Mouse (Mus musculus) forebrain, embryonic 12.5 days (tissue): ENCODE measurements around the gene Crct1. TPM values are rescaled to one million over a fixed set of nuclear protein-coding genes. Genes with fewer than 3 reads are reported as not detected.
A peak's percentile ranks its signal among the peaks of the same experiment; 100 is the strongest.

Experiments used
- ATAC-seq: fragments of 200-750 bp; cut with Nextera tagmentation; 2 replicates; pipeline ENCODE4 v1.8.0; 2017; ENCODE audit warnings: moderate TSS enrichment; ENCODE audit not compliant: low FRiP score
- H3K27ac ChIP-seq: fragments of 300-500 bp; sonication (generic); 2 replicates; pipeline ENCODE4 v1.5.1; 2016; ENCODE audit warnings: mild to moderate bottlenecking
- H3K27me3 ChIP-seq: fragments of 300-500 bp; sonication (generic); 2 replicates; pipeline ENCODE4 v1.6.1; 2016; ENCODE audit warnings: mild to moderate bottlenecking
- H3K36me3 ChIP-seq: fragments of 300-500 bp; sonication (generic); replicated peaks from 2 replicates; pipeline ENCODE4 v1.6.1; 2016; ENCODE audit warnings: mild to moderate bottlenecking
- H3K4me1 ChIP-seq: fragments of 300-500 bp; sonication (generic); 2 replicates; pipeline ENCODE4 v1.6.1; 2016
- H3K4me2 ChIP-seq: fragments of 300-500 bp; sonication (generic); 2 replicates; pipeline ENCODE4 v1.6.1; 2016; ENCODE audit warnings: mild to moderate bottlenecking, moderate library complexity
- H3K4me3 ChIP-seq: fragments of 300-500 bp; sonication (generic); replicated peaks from 2 replicates; pipeline ENCODE4 v1.5.1; 2016; ENCODE audit warnings: mild to moderate bottlenecking
- H3K9ac ChIP-seq: fragments of 300-500 bp; sonication (generic); 2 replicates; pipeline ENCODE4 v1.6.1; 2016; ENCODE audit warnings: mild to moderate bottlenecking
- H3K9me3 ChIP-seq: fragments of 300-500 bp; sonication (generic); 2 replicates; pipeline ENCODE4 v1.6.1; 2016
- WGBS: fragments of 180-500 bp; shearing (Covaris S2); methylation state at CpG from one replicate; pipeline ENCODE4 v1.1.7; 2016; 5-methylcytosine and 5-hydroxymethylcytosine counted together
- polyA plus RNA-seq: library from polyadenylated mRNA; unstranded; fragments of >200 nt; fragmentation: Nextera tagmentation; extraction: Ambion mirVana; gene quantifications from 2 replicates; pipeline ENCODE4 v1.2.1, GENCODE M21; 2016

The Crct1 gene
- polyA plus RNA-seq, 1 experiment from 2014 or later: not detected

DNA sequence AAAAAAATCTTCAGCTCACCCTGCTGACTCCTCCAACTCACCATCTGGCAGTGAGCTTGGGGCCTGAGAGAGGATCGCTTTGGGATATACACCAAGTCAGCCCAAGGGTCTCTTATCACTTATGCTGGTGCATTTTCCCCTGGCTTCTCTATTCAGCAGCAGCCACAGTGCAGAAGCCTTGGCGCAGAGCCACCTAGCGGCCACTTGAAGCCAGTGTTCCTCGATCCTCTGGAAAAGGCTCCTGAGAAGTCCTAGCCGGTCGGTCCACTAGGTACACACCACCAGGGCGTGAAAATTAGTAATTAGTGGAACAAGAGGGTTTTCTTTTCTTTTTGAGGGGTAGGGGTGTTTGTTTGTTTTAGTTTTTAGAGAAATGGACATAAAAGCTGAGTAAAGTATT is 16.8 kb downstream of the Crct1 start:
- peak; percentile 89 for ATAC-seq
- WGBS: 3% methylated on average over 7 of the region's 7 CpGs
- no peaks in the 10 kb centered on the region for H3K36me3 ChIP-seq

DNA sequence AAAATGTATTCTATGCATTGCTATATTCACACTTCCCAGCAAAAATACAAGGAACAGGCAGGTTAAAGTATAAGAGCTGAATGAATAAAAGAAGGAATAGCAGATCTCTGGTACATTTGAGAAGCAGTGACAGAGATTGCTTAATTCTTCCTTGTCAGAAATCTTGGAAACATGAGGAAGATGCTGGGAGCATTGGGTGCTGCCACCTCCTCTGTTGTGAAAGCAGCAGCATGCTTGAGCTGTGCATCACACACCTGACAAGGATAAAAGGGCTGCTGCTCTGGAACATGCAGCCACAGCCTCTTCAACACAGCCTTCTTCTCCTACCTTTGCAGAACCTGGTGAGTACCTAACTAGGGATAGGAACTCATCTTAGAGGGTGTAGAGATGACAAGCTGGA is 23.6 kb downstream of the Crct1 start, which contains the start of gene Lce3f:
Lce3f (plus strand) TSS at position 301 of the 400 bp plus-strand sequence.
- Histone ChIP-seq H3K9ac (no peak within 1 kb of the TSS), H3K4me1 (no peaks in the 10 kb centered on the region), H3K4me2 (no peak within 1 kb of the TSS), H3K9me3 (no peaks in the 10 kb centered on the region), H3K27ac (no peak within 1 kb of the TSS), H3K36me3 (no peaks in the 10 kb centered on the region), H3K4me3 (no peak within 1 kb of the TSS), H3K27me3 (no peaks in the 10 kb centered on the region)
- no peak for ATAC-seq

More for the DNA sequence above, 16.8 kb downstream of the Crct1 start:
- Histone ChIP-seq H3K9ac (no peak overlapping the region), H3K27ac (no peak overlapping the region), H3K4me2 (no peak overlapping the region), H3K4me3 (no peak overlapping the region), H3K9me3 (no peaks in the 10 kb centered on the region), H3K4me1 (no peaks in the 10 kb centered on the region), H3K27me3 (no peaks in the 10 kb centered on the region)

DNA sequence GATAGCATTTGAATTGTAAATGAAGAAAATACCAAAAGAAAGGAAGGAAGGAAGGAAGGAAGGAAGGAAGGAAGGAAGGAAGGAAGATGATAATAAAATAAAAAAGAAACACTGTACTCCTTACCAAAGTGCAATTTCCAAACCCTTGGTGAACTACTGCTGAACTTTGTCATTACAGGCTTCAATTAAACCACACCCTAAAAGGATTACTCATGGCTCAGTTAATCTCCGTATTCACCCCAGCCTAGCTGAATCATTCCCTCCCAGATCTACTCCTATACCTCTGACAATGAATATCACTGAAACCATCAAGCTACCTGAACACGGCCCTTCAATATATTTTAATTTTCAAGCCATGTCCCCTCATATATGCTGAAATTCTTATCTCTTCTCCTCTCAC is 37.0 kb downstream of the Crct1 start:
- Histone ChIP-seq H3K27me3 (no peaks in the 10 kb centered on the region), H3K4me3 (no peak overlapping the region), H3K4me2 (no peak overlapping the region), H3K36me3 (no peaks in the 10 kb centered on the region), H3K9ac (no peak overlapping the region), H3K27ac (no peak overlapping the region), H3K9me3 (no peaks in the 10 kb centered on the region), H3K4me1 (no peaks in the 10 kb centered on the region)
- no peak for ATAC-seq
- 70% methylated on average over 2 of the region's 2 CpGs for WGBS

DNA sequence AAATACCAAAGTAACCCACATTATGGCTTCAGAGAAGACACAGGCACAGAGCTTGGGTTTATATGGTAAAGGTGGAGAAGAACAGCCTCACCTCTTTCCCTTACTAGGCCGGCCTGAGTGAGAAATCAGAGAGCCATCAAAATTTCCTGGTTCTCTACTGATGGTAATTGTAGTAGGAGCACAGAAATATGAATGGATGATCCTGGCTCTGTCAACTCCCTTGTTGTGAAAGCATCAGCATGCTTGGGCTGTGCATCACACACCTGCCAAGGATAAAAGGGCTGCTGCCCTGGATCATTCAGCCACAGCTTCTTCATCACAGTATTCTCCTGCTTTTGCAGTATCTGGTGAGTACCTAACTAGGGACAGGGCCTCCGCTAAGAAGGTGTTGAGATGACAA is 48.7 kb downstream of the Crct1 start, which contains the start of gene Lce3e:
Lce3e (plus strand) TSS at position 301 of the 400 bp plus-strand sequence.
- H3K27ac ChIP-seq: no peak within 1 kb of the TSS
- WGBS: 95% methylated on average over 2 of the region's 2 CpGs
- H3K27me3 ChIP-seq: no peaks in the 10 kb centered on the region
- H3K9me3 ChIP-seq: no peaks in the 10 kb centered on the region
- no peak within 1 kb of the TSS for H3K9ac ChIP-seq
- ATAC-seq: no peak
- H3K4me1 ChIP-seq: no peaks in the 10 kb centered on the region
- no peaks in the 10 kb centered on the region for H3K36me3 ChIP-seq
- H3K4me2 ChIP-seq: no peak within 1 kb of the TSS
- no peak within 1 kb of the TSS for H3K4me3 ChIP-seq

Other genes with a start within 250 kb of the Crct1 start
- gene Lce1i, start 236.8 kb downstream of the Crct1 start, polyA plus RNA-seq: not detected in 2 replicates
- gene Lce1j, start 225.2 kb downstream of the Crct1 start, polyA plus RNA-seq: not detected in 2 replicates
- not detected in 2 replicates for gene Lce1k, start 207.8 kb downstream of the Crct1 start, polyA plus RNA-seq
- gene Kprp, start 188.4 kb downstream of the Crct1 start, polyA plus RNA-seq: not detected in 2 replicates
- not detected in 2 replicates for gene Lce1l, start 164.4 kb downstream of the Crct1 start, polyA plus RNA-seq
- not detected in 2 replicates for gene 2310050C09Rik, start 145.5 kb downstream of the Crct1 start, polyA plus RNA-seq
- not detected in 2 replicates for gene Lce3a, start 89.5 kb downstream of the Crct1 start, polyA plus RNA-seq
- gene Lce3b, start 82.7 kb downstream of the Crct1 start, polyA plus RNA-seq: not detected in 2 replicates
- gene Lce3c, start 71.2 kb downstream of the Crct1 start, polyA plus RNA-seq: not detected in 2 replicates
- not detected in 2 replicates for gene Lce3d, start 58.3 kb downstream of the Crct1 start, polyA plus RNA-seq
- gene Lce3e, start 48.6 kb downstream of the Crct1 start, polyA plus RNA-seq: not detected in 2 replicates
- gene Lce3f, start 23.5 kb downstream of the Crct1 start, polyA plus RNA-seq: not detected in 2 replicates
- gene Lce1m, start 3.4 kb upstream of the Crct1 start, polyA plus RNA-seq: not detected in 2 replicates
- gene Gm4858, start 53.1 kb upstream of the Crct1 start, polyA plus RNA-seq: not detected in 2 replicates
- gene Crnn, start 129.1 kb upstream of the Crct1 start, polyA plus RNA-seq: not detected in 2 replicates
- not detected in 2 replicates for gene Flg2, start 181.6 kb upstream of the Crct1 start, polyA plus RNA-seq